Mouse (Mus musculus) small intestine, adult 10 weeks (tissue): Measurements from ENCODE around the gene Slc19a3. TPM values are rescaled to one million over a fixed set of nuclear protein-coding genes. Genes with fewer than 3 reads are reported as not detected.

Experiments used
- polyA plus RNA-seq: library from polyadenylated mRNA; stranded (reverse); fragments of 350-450 nt; fragmentation: Illumina TruSeq; extraction: RNeasy Lipid Tissue Mini Kit (QIAGEN cat#74804); gene quantifications from one replicate; pipeline ENCODE4 v1.2.3, GENCODE M21; 2014; ENCODE audit warnings: low replicate concordance

The Slc19a3 gene
- 37.9 TPM for polyA plus RNA-seq

GRCm38 (mm10) chr1:83038109-83038672 lies at the start of gene Slc19a3:
Slc19a3 (minus strand) TSS chr1:83038448.

GRCm38 (mm10) chr1:83060643-83061042 lies 22.4 kb upstream of the Slc19a3 start, which contains the start of gene Krtap28-13:
Krtap28-13 (plus strand) TSS chr1:83060930.

GRCm38 (mm10) chr1:83059278-83059677 lies 21.0 kb upstream of the Slc19a3 start, which contains the start of gene A030005K14Rik:
A030005K14Rik (minus strand) TSS chr1:83059378.

GRCm38 (mm10) chr1:83044882-83045427 lies 6.7 kb upstream of the Slc19a3 start, which contains the start of gene Gm47969:
Gm47969 (plus strand) TSS chr1:83044932.

GRCm38 (mm10) chr1:83042380-83042779 lies 4.1 kb upstream of the Slc19a3 start, which contains the start of gene Krtap28-10:
Krtap28-10 (minus strand) TSS chr1:83042480.

GRCm38 (mm10) chr1:83000306-83000705 lies 37.9 kb downstream of the Slc19a3 start, which contains the start of gene Gm47959:
Gm47959 (plus strand) TSS chr1:83000548.

Other genes starting within 250 kb of the Slc19a3 start
- gene Agfg1, start 199.0 kb downstream of the Slc19a3 start, polyA plus RNA-seq = 110 TPM
- gene A030005L19Rik, start 125.1 kb downstream of the Slc19a3 start, polyA plus RNA-seq = 3.6 TPM
- gene A030014E15Rik, start 113.5 kb downstream of the Slc19a3 start, polyA plus RNA-seq = not detected
- gene Gm6217, start 107.0 kb downstream of the Slc19a3 start, polyA plus RNA-seq = not detected
- not detected for gene A030003K21Rik, start 95.1 kb downstream of the Slc19a3 start, polyA plus RNA-seq
- not detected for gene Gm7544, start 82.4 kb downstream of the Slc19a3 start, polyA plus RNA-seq
- not detected for gene Gm47955, start 78.2 kb downstream of the Slc19a3 start, polyA plus RNA-seq
- gene Gm47959, start 37.9 kb downstream of the Slc19a3 start, polyA plus RNA-seq = not detected
- not detected for gene Krtap28-10, start 4.0 kb upstream of the Slc19a3 start, polyA plus RNA-seq
- not detected for gene Gm47969, start 6.5 kb upstream of the Slc19a3 start, polyA plus RNA-seq
- gene A030005K14Rik, start 20.9 kb upstream of the Slc19a3 start, polyA plus RNA-seq = not detected
- gene Krtap28-13, start 22.5 kb upstream of the Slc19a3 start, polyA plus RNA-seq = not detected
- gene Ccl20, start 78.3 kb upstream of the Slc19a3 start, polyA plus RNA-seq = 13.9 TPM
- not detected for gene Daw1, start 121.3 kb upstream of the Slc19a3 start, polyA plus RNA-seq